Mouse (Mus musculus): ENCODE measurements around the gene Zfhx3.

The Zfhx3 gene

GRCm38 (mm10) chr8:108369081-108369480 lies 426.6 kb downstream of the Zfhx3 start:
- DNase-seq = peak; percentile 12

GRCm38 (mm10) chr8:108370731-108371130 lies 428.3 kb downstream of the Zfhx3 start:
- DNase-seq = no peak

- DNase-seq = no peak
These were observed 430.6 kb downstream of the Zfhx3 start for GRCm38 (mm10) chr8:108373046-108373445.

GRCm38 (mm10) chr8:108378036-108378435 lies 435.6 kb downstream of the Zfhx3 start:
- no peak for DNase-seq

- DNase-seq = no peak
These were observed 440.7 kb downstream of the Zfhx3 start for GRCm38 (mm10) chr8:108383121-108383520.

GRCm38 (mm10) chr8:108387160-108387912 lies 444.9 kb downstream of the Zfhx3 start:
- no peak for DNase-seq

- DNase-seq = no peak
These were observed 445.4 kb downstream of the Zfhx3 start for GRCm38 (mm10) chr8:108387913-108388274.

- no peak for DNase-seq
These were observed 450.5 kb downstream of the Zfhx3 start for GRCm38 (mm10) chr8:108392909-108393308.

- no peak for DNase-seq
These were observed 459.7 kb downstream of the Zfhx3 start for GRCm38 (mm10) chr8:108402149-108402548.

- peak; percentile 27 for DNase-seq
These were observed 464.5 kb downstream of the Zfhx3 start for GRCm38 (mm10) chr8:108406716-108407494.

GRCm38 (mm10) chr8:108419162-108419844 lies 476.9 kb downstream of the Zfhx3 start:
- DNase-seq = peak; percentile 40

GRCm38 (mm10) chr8:108422521-108422920 lies 480.1 kb downstream of the Zfhx3 start:
- DNase-seq = no peak

- no peak for DNase-seq
These were observed 481.9 kb downstream of the Zfhx3 start for GRCm38 (mm10) chr8:108424337-108424736.

GRCm38 (mm10) chr8:108433321-108433720 lies 490.9 kb downstream of the Zfhx3 start:
- no peak for DNase-seq

- no peak for DNase-seq
These were observed 492.1 kb downstream of the Zfhx3 start for GRCm38 (mm10) chr8:108434510-108434909.

- no peak for DNase-seq
These were observed 493.9 kb downstream of the Zfhx3 start for GRCm38 (mm10) chr8:108436336-108436735.

GRCm38 (mm10) chr8:108437316-108437830 lies 494.9 kb downstream of the Zfhx3 start:
- no peak for DNase-seq

GRCm38 (mm10) chr8:108440476-108440875 lies 498.0 kb downstream of the Zfhx3 start:
- DNase-seq = no peak

GRCm38 (mm10) chr8:108450847-108451246 lies 508.4 kb downstream of the Zfhx3 start:
- no peak for DNase-seq

GRCm38 (mm10) chr8:108454561-108455311 lies 512.3 kb downstream of the Zfhx3 start:
- DNase-seq = peak; percentile 10

GRCm38 (mm10) chr8:108466653-108467052 lies 524.2 kb downstream of the Zfhx3 start:
- DNase-seq = no peak
